Mouse (Mus musculus) E14TG2a.4 (cell line): ENCODE measurements around the gene Sox5.

Source experiments
- CTCF ChIP-seq: conservative IDR thresholded peaks from 2 replicates; pipeline ENCODE4 v1.5.1; 2014; ENCODE audit warnings: low read length
- NANOG ChIP-seq: IDR thresholded peaks from 2 replicates; pipeline ENCODE4 v1.6.1; 2014; ENCODE audit warnings: borderline replicate concordance, low read length, mixed read lengths

DNA sequence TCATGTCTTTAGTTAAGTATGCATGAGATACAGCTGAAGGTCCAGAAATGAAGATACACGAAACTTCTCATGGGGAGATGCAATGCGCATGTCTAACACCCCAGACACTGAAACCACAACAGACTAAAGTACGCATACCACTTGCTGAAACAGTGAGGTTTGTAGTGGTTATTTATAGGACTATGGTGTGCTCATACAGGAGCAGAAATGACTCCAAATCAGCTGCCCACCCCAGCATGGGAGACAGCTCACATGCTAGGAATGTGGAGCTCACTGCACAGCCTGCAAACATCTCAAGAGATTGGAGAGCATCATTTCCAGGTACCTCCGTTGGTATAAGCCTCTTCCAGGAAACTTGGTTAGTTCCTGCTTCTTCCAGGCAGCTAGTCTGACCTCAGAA lies 178.9 kb downstream of the Sox5 start:
- TF ChIP-seq CTCF, result no peak
- no peak for TF ChIP-seq NANOG
